Comparison of ENCODE assay signal across 25 mouse cellular contexts in genomic region chr9:43131940-43132339, GRCm38 (mm10). TPM values are rescaled to one million over a fixed set of nuclear protein-coding genes. Genes with fewer than 3 reads are reported as not detected.
DNase-seq lines count a peak whose midpoint lies in the region; ATAC-seq and TF ChIP-seq lines count a peak whose summit lies in the region.
"Had no signal": no experiment of that assay in that cellular context is flagged by ENCODE, and none has a peak within 500 bp of the region (broad histone marks: within the 10 kb centered on the region; RNA-seq: fewer than 3 reads in every experiment).

No protein-coding gene starts in this region.

- intact Hi-C loops in left cerebral cortex, postnatal 10 days (cut with DNase I): no loop called here

- no peak overlapping the region for H3K9ac ChIP-seq in kidney, embryonic 15.5 days
- no peak overlapping the region for H3K9ac ChIP-seq in limb, embryonic 15.5 days
- no peak overlapping the region for H3K9ac ChIP-seq in stomach, postnatal 0 days (ENCODE audit: low read length)
- H3K9ac ChIP-seq: embryonic facial prominence, embryonic 12.5 days; forebrain, embryonic 13.5 days; hindbrain, embryonic 12.5 days; hindbrain, embryonic 15.5 days had no signal

- H3K9me3 ChIP-seq in kidney, embryonic 15.5 days (replicated peaks): no peaks in the 10 kb centered on the region
- H3K9me3 ChIP-seq in limb, embryonic 15.5 days: no peaks in the 10 kb centered on the region
- no peaks in the 10 kb centered on the region for H3K9me3 ChIP-seq in limb, embryonic 10.5 days (replicated peaks)
- no peaks in the 10 kb centered on the region for H3K9me3 ChIP-seq in stomach, postnatal 0 days (ENCODE audit: control insufficient read depth, low read length)
- H3K9me3 ChIP-seq: embryonic facial prominence, embryonic 12.5 days; forebrain, embryonic 10.5 days; forebrain, embryonic 13.5 days; hindbrain, embryonic 12.5 days; hindbrain, embryonic 15.5 days had no signal

- no peak overlapping the region for H3K4me2 ChIP-seq in kidney, embryonic 15.5 days
- no peak overlapping the region for H3K4me2 ChIP-seq in limb, embryonic 15.5 days
- no peak overlapping the region for H3K4me2 ChIP-seq in stomach, postnatal 0 days (replicated peaks; ENCODE audit: low read depth)
- H3K4me2 ChIP-seq: embryonic facial prominence, embryonic 12.5 days; forebrain, embryonic 13.5 days; heart, embryonic 11.5 days; hindbrain, embryonic 12.5 days; hindbrain, embryonic 15.5 days had no signal

- no peaks in the 10 kb centered on the region for H3K27me3 ChIP-seq in kidney, embryonic 15.5 days
- H3K27me3 ChIP-seq in limb, embryonic 15.5 days: no peaks in the 10 kb centered on the region
- H3K27me3 ChIP-seq in limb, embryonic 10.5 days (ENCODE audit: low read depth, poor library complexity, severe bottlenecking): no peaks in the 10 kb centered on the region
- H3K27me3 ChIP-seq in stomach, postnatal 0 days (ENCODE audit: control insufficient read depth, insufficient read depth, low read length): no peaks in the 10 kb centered on the region
- H3K27me3 ChIP-seq: embryonic facial prominence, embryonic 12.5 days; forebrain, embryonic 13.5 days; hindbrain, embryonic 12.5 days; hindbrain, embryonic 15.5 days; Patski had no signal

- 0 out of 2 replicates have a peak, but pooled peaks have one; percentile 33 for ATAC-seq in kidney, embryonic 15.5 days (replicated peaks; ENCODE audit: low FRiP score)
- ATAC-seq in limb, embryonic 15.5 days (ENCODE audit: insufficient number of reproducible peaks, low FRiP score, low TSS enrichment, low read depth): no peak
- ATAC-seq in stomach, postnatal 0 days (ENCODE audit: low FRiP score, low TSS enrichment): 0 out of 2 replicates have a peak, but pooled peaks have one; percentile 33
- ATAC-seq: forebrain, embryonic 13.5 days; forebrain, embryonic 16.5 days; Patski had no signal

- peaks cover 18% of the 10 kb centered on the region for H3K4me1 ChIP-seq in kidney, embryonic 15.5 days
- peaks cover 17% of the 10 kb centered on the region for H3K4me1 ChIP-seq in limb, embryonic 15.5 days
- peaks cover 28% of the 10 kb centered on the region for H3K4me1 ChIP-seq in limb, embryonic 10.5 days
- 0 out of 2 replicates have a peak, but pooled peaks cover 2% of the 10 kb centered on the region for H3K4me1 ChIP-seq in stomach, postnatal 0 days (replicated peaks; ENCODE audit: control insufficient read depth, insufficient read depth)
- H3K4me1 ChIP-seq: embryonic facial prominence, embryonic 12.5 days; forebrain, embryonic 13.5 days; hindbrain, embryonic 12.5 days had no signal

- no peak overlapping the region for H3K4me3 ChIP-seq in kidney, embryonic 15.5 days (replicated peaks)
- no peak overlapping the region for H3K4me3 ChIP-seq in limb, embryonic 15.5 days
- no peak overlapping the region for H3K4me3 ChIP-seq in limb, embryonic 10.5 days
- H3K4me3 ChIP-seq in stomach, postnatal 0 days (ENCODE audit: low read depth, low read length): no peak overlapping the region
- H3K4me3 ChIP-seq: embryonic facial prominence, embryonic 12.5 days; forebrain, embryonic 10.5 days; forebrain, embryonic 13.5 days; hindbrain, embryonic 12.5 days; hindbrain, embryonic 15.5 days had no signal

- no peak for DNase-seq in kidney, adult 11 months
- no peak for DNase-seq in limb, embryonic 10.5 days (ENCODE audit: low spot score)
- peak; percentile 44 for DNase-seq in urinary bladder, postnatal 25 days (ENCODE audit: low spot score)
- DNase-seq in urinary bladder, adult 2 months (ENCODE audit: low spot score): no peak
- no peak for DNase-seq in stomach, postnatal 0 days (ENCODE audit: low spot score)
- DNase-seq in left cerebral cortex, postnatal 10 days (ENCODE audit: extremely low spot score in 1 of 2, low spot score in 2 of 2): no peak
- DNase-seq: adrenal gland, postnatal 10 days; adrenal gland, postnatal 36 days; B cell, adult 2 months; cerebellum, adult 18-20 months; cerebellum, adult 9-10 months; cerebellum, postnatal 14 days; gastrocnemius, postnatal 10 days; gastrocnemius, postnatal 36 days had no signal

- TF ChIP-seq CTCF in stomach, postnatal 0 days (IDR thresholded peaks at IDR 0.05; ENCODE audit: low read depth): no peak

- no peak for TF ChIP-seq EP300 in stomach, postnatal 0 days (optimal IDR thresholded peaks at IDR 0.05)

- no peaks in the 10 kb centered on the region for H3K36me3 ChIP-seq in kidney, embryonic 15.5 days
- no peaks in the 10 kb centered on the region for H3K36me3 ChIP-seq in limb, embryonic 15.5 days
- H3K36me3 ChIP-seq in limb, embryonic 10.5 days: no peaks in the 10 kb centered on the region
- no peaks in the 10 kb centered on the region for H3K36me3 ChIP-seq in stomach, postnatal 0 days (ENCODE audit: control insufficient read depth, insufficient read depth, low read length)
- H3K36me3 ChIP-seq: embryonic facial prominence, embryonic 12.5 days; forebrain, embryonic 10.5 days; hindbrain, embryonic 12.5 days; hindbrain, embryonic 15.5 days had no signal

- no peak overlapping the region for H3K27ac ChIP-seq in kidney, embryonic 15.5 days
- peak overlapping the region; percentile 5; the same call in 1 of the 2 replicates for H3K27ac ChIP-seq in limb, embryonic 15.5 days
- H3K27ac ChIP-seq in limb, embryonic 10.5 days: no peak overlapping the region
- H3K27ac ChIP-seq in stomach, postnatal 0 days (replicated peaks): no peak overlapping the region
- H3K27ac ChIP-seq: embryonic facial prominence, embryonic 12.5 days; forebrain, embryonic 10.5 days; forebrain, embryonic 13.5 days; hindbrain, embryonic 12.5 days; hindbrain, embryonic 15.5 days had no signal

- 69% methylated on average over 5 of the region's 5 CpGs for WGBS in kidney, embryonic 15.5 days
- WGBS in limb, embryonic 15.5 days: 68% methylated on average over 5 of the region's 5 CpGs
- 78% methylated on average over 5 of the region's 5 CpGs for WGBS in limb, embryonic 10.5 days
- 49% methylated on average over 5 of the region's 5 CpGs for WGBS in stomach, postnatal 0 days

RNA-seq across cellular contexts. Expression of gene Tmem136, which starts 15.6 kb away (rescaled TPM):
- 7.5 and 8.6 TPM in 2 replicates for polyA plus RNA-seq in kidney, embryonic 15.5 days (2015; fragmentation: Nextera tagmentation; extraction: Ambion mirVana)
- 5.0 and 5.3 TPM in 2 replicates for polyA plus RNA-seq in limb, embryonic 15.5 days (2015; fragmentation: Nextera tagmentation; extraction: Ambion mirVana)
- polyA plus RNA-seq in limb, embryonic 10.5 days (2016; fragmentation: Nextera tagmentation; extraction: Ambion mirVana): 8.9 and 9.9 TPM in 2 replicates
- 6.1 and 6.3 TPM in 2 replicates for polyA plus RNA-seq in urinary bladder, adult 2 months (2012; rRNA removed)
- 1.8 and 2.1 TPM in 2 replicates for polyA plus RNA-seq in stomach, postnatal 0 days (2015; fragmentation: Nextera tagmentation; extraction: Ambion mirVana)
- total RNA-seq in left cerebral cortex, postnatal 10 days (2021): 10 to 100 TPM; 16.0 to 17.7 TPM
- total RNA-seq: granulocyte monocyte progenitor cell, adult 5-6 weeks had no signal

RNA-seq across cellular contexts. Expression of gene Arhgef12, which starts 24.9 kb away (rescaled TPM):
- polyA plus RNA-seq in kidney, embryonic 15.5 days (2015; fragmentation: Nextera tagmentation; extraction: Ambion mirVana): 14.6 and 15.5 TPM in 2 replicates
- polyA plus RNA-seq in limb, embryonic 15.5 days (2015; fragmentation: Nextera tagmentation; extraction: Ambion mirVana): 10.4 and 13.2 TPM in 2 replicates
- 9.0 and 9.3 TPM in 2 replicates for polyA plus RNA-seq in limb, embryonic 10.5 days (2016; fragmentation: Nextera tagmentation; extraction: Ambion mirVana)
- polyA plus RNA-seq in urinary bladder, adult 2 months (2012; rRNA removed): 34.8 and 47.7 TPM in 2 replicates
- polyA plus RNA-seq in stomach, postnatal 0 days (2015; fragmentation: Nextera tagmentation; extraction: Ambion mirVana): 6.6 and 6.8 TPM in 2 replicates
- total RNA-seq in left cerebral cortex, postnatal 10 days (2021): 100 to 1,000 TPM; 150 to 165 TPM
